Mouse (Mus musculus) cerebellum, adult 9-11 months (tissue): ENCODE results near the gene Axin1.
A peak's percentile ranks its signal among the peaks of the same experiment; 100 is the strongest.
"Not testable (repeated sequence)": the region's sequence is repeated elsewhere in the genome, so short reads cannot be mapped to it uniquely, and the experiment has no call there.

Experiments used
- DNase-seq: peaks from one replicate; pipeline ENCODE4 v3.0.0; 2022

Gene Axin1

GRCm38 (mm10) chr17:26122431-26123140, 15.9 kb upstream of the Axin1 start:
- DNase-seq = peak; percentile 65

- DNase-seq = peak; percentile 94
Observed at GRCm38 (mm10) chr17:26123267-26123684, 15.2 kb upstream of the Axin1 start, which contains the start of gene Mrpl28. Mrpl28 (plus strand) TSS chr17:26123500.

GRCm38 (mm10) chr17:26124560-26124959, 13.9 kb upstream of the Axin1 start:
- peak; percentile 40 for DNase-seq

- DNase-seq = peak; percentile 44
Observed at GRCm38 (mm10) chr17:26125226-26125625, 13.3 kb upstream of the Axin1 start.

GRCm38 (mm10) chr17:26131062-26131732, 7.3 kb upstream of the Axin1 start:
- DNase-seq = no peak

GRCm38 (mm10) chr17:26131856-26132853, 6.3 kb upstream of the Axin1 start:
- no peak for DNase-seq

- DNase-seq = peak; percentile 49
Observed at GRCm38 (mm10) chr17:26137106-26137750, 1.3 kb upstream of the Axin1 start.

GRCm38 (mm10) chr17:26137751-26138130, 747 bp upstream of the Axin1 start:
- no peak for DNase-seq

GRCm38 (mm10) chr17:26138901-26139381, 453 bp downstream of the Axin1 start:
- no peak for DNase-seq

- no peak for DNase-seq
Observed at GRCm38 (mm10) chr17:26142796-26143195, 4.3 kb downstream of the Axin1 start.

- DNase-seq = no peak
Observed at GRCm38 (mm10) chr17:26143386-26143785, 4.9 kb downstream of the Axin1 start.

- DNase-seq = no peak
Observed at GRCm38 (mm10) chr17:26149056-26149455, 10.6 kb downstream of the Axin1 start.

GRCm38 (mm10) chr17:26151886-26152630, 13.6 kb downstream of the Axin1 start:
- no peak for DNase-seq

GRCm38 (mm10) chr17:26162736-26163135, 24.2 kb downstream of the Axin1 start:
- no peak for DNase-seq

GRCm38 (mm10) chr17:26168039-26168438, 29.6 kb downstream of the Axin1 start:
- DNase-seq = no peak

GRCm38 (mm10) chr17:26175248-26175647, 36.8 kb downstream of the Axin1 start:
- not testable (repeated sequence) for DNase-seq

GRCm38 (mm10) chr17:26178611-26179010, 40.1 kb downstream of the Axin1 start:
- DNase-seq = no peak

- DNase-seq = no peak
Observed at GRCm38 (mm10) chr17:26181179-26181578, 42.7 kb downstream of the Axin1 start.

GRCm38 (mm10) chr17:26187592-26187991, 49.1 kb downstream of the Axin1 start:
- peak; percentile 76 for DNase-seq

GRCm38 (mm10) chr17:26188091-26188805, 49.8 kb downstream of the Axin1 start:
- DNase-seq = no peak

GRCm38 (mm10) chr17:26191486-26191885, 53.0 kb downstream of the Axin1 start:
- not testable (repeated sequence) for DNase-seq
